Mouse (Mus musculus): ENCODE results near the gene Crebl2. TPM values are rescaled to one million over a fixed set of nuclear protein-coding genes. Genes with fewer than 3 reads are reported as not detected.
A peak's percentile ranks its signal among the peaks of the same experiment; 100 is the strongest.

Crebl2 gene
- total RNA-seq (2021) (10 to 100 TPM; 24.3 to 42.2 TPM), polyA plus RNA-seq (2012; rRNA removed) (6.2 and 6.6 TPM in 2 replicates)
- long read RNA-seq, transcript Crebl2-201 (5 exons, 3,629 nt) = major isoform, 15 of 18 reads
- long read RNA-seq, partial matches to known transcripts = 2 of 18 reads
- long read RNA-seq, other reads (novel, unspliced or antisense) = 1 of 18 reads

- peak; percentile 100 for DNase-seq
Observed at GRCm38 (mm10) chr6:134829786-134830700, at the start of gene Crebl2. Crebl2 (plus strand) TSS chr6:134830154.

- DNase-seq = no peak
Observed at GRCm38 (mm10) chr6:134781494-134781913, 48.5 kb upstream of the Crebl2 start.

- no peak for DNase-seq
Observed at GRCm38 (mm10) chr6:134782900-134783299, 47.1 kb upstream of the Crebl2 start.

- no peak for DNase-seq
Observed at GRCm38 (mm10) chr6:134786426-134786825, 43.5 kb upstream of the Crebl2 start.

DNA sequence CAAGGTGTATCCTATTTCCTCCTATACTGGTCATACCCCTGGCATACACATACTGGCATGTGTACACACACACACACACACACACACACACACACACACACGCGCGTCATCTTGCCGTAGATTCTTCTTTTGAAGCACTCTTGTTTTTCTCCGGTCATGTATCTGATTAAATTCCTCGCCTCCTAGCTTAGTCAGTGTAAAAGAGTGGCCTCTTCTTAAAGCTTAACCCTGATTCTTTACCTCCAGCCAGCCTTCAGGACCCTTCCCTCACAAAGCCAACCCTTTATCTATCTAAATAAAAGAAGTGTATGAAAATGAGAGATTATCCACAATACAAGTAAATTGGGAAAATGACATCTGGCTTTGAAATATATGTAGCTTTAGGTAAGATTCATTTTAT, 40.9 kb upstream of the Crebl2 start:
- no peak for DNase-seq

- peak; percentile 56 for DNase-seq
Observed at GRCm38 (mm10) chr6:134791251-134792118, 38.5 kb upstream of the Crebl2 start.

- DNase-seq = peak; percentile 93
Observed at GRCm38 (mm10) chr6:134792141-134793045, 37.6 kb upstream of the Crebl2 start, which contains the start of gene Dusp16. Dusp16 (minus strand) TSS chr6:134792625.

DNA sequence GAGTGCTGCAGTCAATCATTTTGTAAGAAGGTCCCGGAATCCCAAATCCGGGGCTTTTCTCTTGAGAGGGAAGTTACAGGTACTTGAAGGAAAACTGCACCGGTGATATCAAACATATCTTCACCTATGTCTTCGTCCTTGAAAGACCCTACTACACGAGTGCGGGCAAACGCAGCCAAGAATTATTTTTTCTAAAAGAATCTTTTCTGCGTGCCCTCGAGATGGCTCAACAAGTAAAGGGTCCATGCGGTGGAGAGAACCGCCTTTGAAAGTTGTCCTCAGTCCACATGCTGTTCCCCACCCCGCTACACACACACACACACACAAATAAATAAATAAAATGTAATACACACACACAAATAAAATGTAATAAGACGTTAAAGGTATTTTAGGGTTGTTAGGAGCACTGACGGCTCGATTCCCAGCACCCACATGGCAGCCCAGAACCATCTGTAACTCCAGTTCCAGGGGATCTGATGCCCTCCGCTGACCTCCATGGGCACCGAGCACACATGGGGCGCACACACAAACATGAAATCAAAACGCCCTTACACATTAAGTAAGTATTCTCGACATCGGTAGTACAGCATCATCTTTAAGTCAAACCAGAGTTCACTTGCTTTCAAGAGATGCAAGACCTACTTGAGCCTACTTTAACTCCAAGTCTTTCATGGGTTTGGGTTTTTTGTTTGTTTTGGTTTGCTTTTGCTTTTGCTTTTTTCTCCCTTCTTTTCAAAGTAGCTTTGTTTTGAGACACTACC, 36.7 kb upstream of the Crebl2 start:
- DNase-seq = no peak

- DNase-seq = peak; percentile 89
Observed at GRCm38 (mm10) chr6:134793911-134794520, 35.9 kb upstream of the Crebl2 start.

- DNase-seq = no peak
Observed at GRCm38 (mm10) chr6:134796297-134796696, 33.7 kb upstream of the Crebl2 start.

DNA sequence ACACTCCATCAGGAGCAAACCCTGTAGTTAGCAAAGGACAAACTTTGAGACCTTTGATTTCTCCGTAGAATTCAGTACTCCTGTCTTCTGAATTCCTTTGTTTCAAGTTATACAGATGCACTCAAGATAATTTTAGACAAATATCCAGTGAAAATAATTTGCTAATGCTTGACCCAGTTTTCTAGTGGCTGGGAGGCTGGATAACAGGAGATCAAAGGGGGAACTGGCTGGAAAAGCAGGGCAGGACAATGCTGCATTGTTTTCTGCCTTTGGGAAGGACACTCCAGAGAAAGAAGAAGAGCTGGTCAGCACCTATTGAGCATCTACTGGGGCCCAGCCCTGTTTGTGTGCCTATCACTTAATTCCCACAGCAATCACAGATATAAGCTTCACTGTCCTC, 28.5 kb upstream of the Crebl2 start:
- no peak for DNase-seq

DNA sequence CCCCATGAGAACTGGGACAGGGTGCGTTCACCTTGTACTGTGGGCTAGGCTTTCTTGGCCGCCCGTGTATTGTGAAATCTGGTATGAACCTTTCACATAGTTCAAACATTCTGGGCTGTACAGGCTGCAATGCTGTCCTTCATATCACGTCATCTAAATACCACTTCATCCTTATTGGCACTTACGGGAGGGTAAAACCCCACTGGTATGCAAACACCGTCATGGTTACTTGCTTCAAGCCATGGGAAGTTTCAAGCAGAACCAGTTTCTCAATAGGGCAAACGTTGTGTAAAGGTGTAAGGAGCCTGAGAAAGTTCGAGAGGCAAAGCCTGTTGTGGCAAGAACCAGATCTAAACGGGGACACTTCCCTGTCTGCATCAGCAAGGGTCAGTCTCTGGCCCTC, 27.3 kb upstream of the Crebl2 start:
- DNase-seq = peak; percentile 31

GRCm38 (mm10) chr6:134804736-134805277, 25.1 kb upstream of the Crebl2 start:
- peak; percentile 78 for DNase-seq

GRCm38 (mm10) chr6:134806130-134806529, 23.8 kb upstream of the Crebl2 start:
- DNase-seq = no peak

GRCm38 (mm10) chr6:134807091-134807490, 22.9 kb upstream of the Crebl2 start:
- DNase-seq = peak; percentile 25

DNA sequence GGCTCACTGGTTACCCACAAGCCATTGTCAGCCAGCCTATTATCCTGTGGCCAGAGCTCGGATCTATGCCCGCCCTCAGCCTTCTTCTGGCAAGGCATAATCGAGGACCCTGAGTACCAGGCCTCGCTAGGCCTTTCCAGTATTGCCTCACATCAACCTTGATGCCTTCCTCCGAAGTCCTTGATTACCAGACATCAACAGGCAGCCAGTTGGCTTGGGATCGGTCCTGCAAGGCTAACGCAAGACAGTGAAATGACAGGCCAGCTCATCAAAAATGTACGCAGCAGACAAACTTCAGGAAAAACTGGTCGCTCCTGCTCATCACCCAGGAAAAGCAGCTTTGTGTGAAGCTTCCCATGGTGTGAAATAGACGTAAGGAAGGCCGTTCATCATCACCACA, 22.2 kb upstream of the Crebl2 start:
- peak; percentile 86 for DNase-seq

DNA sequence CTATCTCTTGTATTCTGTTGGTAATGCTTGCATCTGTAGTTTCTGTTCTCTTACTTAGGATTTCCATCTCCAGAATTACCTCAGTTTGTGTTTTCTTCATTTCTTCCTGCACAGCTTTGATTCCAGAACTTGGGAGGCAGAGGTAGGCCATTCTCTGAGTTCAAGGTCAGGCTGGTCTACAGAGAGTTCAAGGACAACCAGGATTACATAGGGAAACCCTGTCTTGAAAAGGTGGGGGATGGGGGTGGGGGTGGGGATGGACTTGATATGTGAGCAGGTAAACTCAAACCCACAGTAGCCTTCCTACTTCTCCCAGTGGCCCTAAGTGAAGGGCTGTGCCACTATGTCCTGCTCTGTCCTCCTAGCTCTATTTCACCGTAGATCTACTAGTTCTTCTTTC, 16.9 kb upstream of the Crebl2 start:
- no peak for DNase-seq

GRCm38 (mm10) chr6:134817051-134817928, 12.7 kb upstream of the Crebl2 start:
- DNase-seq = peak; percentile 49

GRCm38 (mm10) chr6:134819741-134820140, 10.2 kb upstream of the Crebl2 start:
- no peak for DNase-seq
